Comparison of ENCODE assay signal across 8 mouse cellular contexts in genomic region chr12:15765996-15766395, GRCm38 (mm10). TPM values are rescaled to one million over a fixed set of nuclear protein-coding genes. Genes with fewer than 3 reads are reported as not detected.
DNase-seq lines count a peak whose midpoint lies in the region; ATAC-seq and TF ChIP-seq lines count a peak whose summit lies in the region.

No protein-coding gene starts in this region.

- no peak for TF ChIP-seq POLR2A in limb, embryonic 14.5 days (IDR thresholded peaks at IDR 0.05; ENCODE audit: borderline replicate concordance, extremely low read depth, insufficient read depth, insufficient read length)

- no peak overlapping the region for H3K9ac ChIP-seq in limb, embryonic 14.5 days (ENCODE audit: low read depth, low read length, severe bottlenecking)
- H3K9ac ChIP-seq in forebrain, embryonic 16.5 days (replicated peaks; ENCODE audit: low read depth, low read length): no peak overlapping the region

- no peaks in the 10 kb centered on the region for H3K36me3 ChIP-seq in limb, embryonic 14.5 days (ENCODE audit: control insufficient read depth, insufficient read depth, low read length)
- no peaks in the 10 kb centered on the region for H3K36me3 ChIP-seq in limb, embryonic 10.5 days
- H3K36me3 ChIP-seq in forebrain, embryonic 16.5 days (ENCODE audit: control insufficient read depth, insufficient read depth): no peaks in the 10 kb centered on the region
- H3K36me3 ChIP-seq in midbrain, embryonic 10.5 days: no peaks in the 10 kb centered on the region

- no peak for ATAC-seq in limb, embryonic 14.5 days (ENCODE audit: low FRiP score, low read depth)
- ATAC-seq in forebrain, embryonic 16.5 days: peak; percentile 76
- no peak for ATAC-seq in activated CD4-positive, CD25-positive, alpha-beta regulatory T cell, adult 4 months

- H3K4me3 ChIP-seq in limb, embryonic 14.5 days (replicated peaks; ENCODE audit: low read length): no peak overlapping the region
- no peak overlapping the region for H3K4me3 ChIP-seq in limb, embryonic 10.5 days
- H3K4me3 ChIP-seq in forebrain, embryonic 16.5 days (replicated peaks; ENCODE audit: low read length): no peak overlapping the region
- H3K4me3 ChIP-seq in midbrain, embryonic 10.5 days: no peak overlapping the region

- H3K9me3 ChIP-seq in limb, embryonic 14.5 days (ENCODE audit: control insufficient read depth, low read length): no peaks in the 10 kb centered on the region
- H3K9me3 ChIP-seq in limb, embryonic 10.5 days (replicated peaks): no peaks in the 10 kb centered on the region
- no peaks in the 10 kb centered on the region for H3K9me3 ChIP-seq in forebrain, embryonic 16.5 days (ENCODE audit: control insufficient read depth, low read length)
- no peaks in the 10 kb centered on the region for H3K9me3 ChIP-seq in midbrain, embryonic 10.5 days (replicated peaks)

- H3K4me2 ChIP-seq in limb, embryonic 14.5 days (replicated peaks; ENCODE audit: low read depth, low read length, severe bottlenecking): no peak overlapping the region
- H3K4me2 ChIP-seq in forebrain, embryonic 16.5 days (ENCODE audit: low read length): no peak overlapping the region

- no peak overlapping the region for H3K27ac ChIP-seq in limb, embryonic 14.5 days (replicated peaks; ENCODE audit: low read depth, low read length)
- no peak overlapping the region for H3K27ac ChIP-seq in limb, embryonic 10.5 days
- H3K27ac ChIP-seq in forebrain, embryonic 16.5 days (ENCODE audit: low read length): no peak overlapping the region
- H3K27ac ChIP-seq in midbrain, embryonic 10.5 days (replicated peaks): no peak overlapping the region

- H3K27me3 ChIP-seq in limb, embryonic 14.5 days (ENCODE audit: control insufficient read depth, insufficient read depth, low read length): no peaks in the 10 kb centered on the region
- no peaks in the 10 kb centered on the region for H3K27me3 ChIP-seq in limb, embryonic 10.5 days (ENCODE audit: low read depth, poor library complexity, severe bottlenecking)
- H3K27me3 ChIP-seq in forebrain, embryonic 16.5 days (replicated peaks; ENCODE audit: control insufficient read depth, insufficient read depth, low read length): no peaks in the 10 kb centered on the region
- no peaks in the 10 kb centered on the region for H3K27me3 ChIP-seq in midbrain, embryonic 10.5 days (ENCODE audit: low read depth, poor library complexity, severe bottlenecking)

- no peaks in the 10 kb centered on the region for H3K4me1 ChIP-seq in limb, embryonic 14.5 days (ENCODE audit: control insufficient read depth, insufficient read depth, low read length)
- no peaks in the 10 kb centered on the region for H3K4me1 ChIP-seq in limb, embryonic 10.5 days
- H3K4me1 ChIP-seq in forebrain, embryonic 16.5 days (replicated peaks; ENCODE audit: control insufficient read depth, insufficient read depth, low read length): 0 out of 2 replicates have a peak, but pooled peaks cover 2% of the 10 kb centered on the region
- H3K4me1 ChIP-seq in midbrain, embryonic 10.5 days: peaks cover 15% of the 10 kb centered on the region

- DNase-seq in limb, embryonic 14.5 days (ENCODE audit: low spot score): peak; percentile 12
- no peak for DNase-seq in limb, embryonic 10.5 days (ENCODE audit: low spot score)
- DNase-seq in kidney, postnatal 10 days: peak; percentile 81
- DNase-seq in ovary, adult 18-20 months (ENCODE audit: low spot score): peak; percentile 34
- no peak for DNase-seq in thymus, postnatal 25 days
- DNase-seq in midbrain, embryonic 10.5 days (ENCODE audit: low spot score): no peak

- 86% methylated on average over 12 of the region's 12 CpGs for WGBS in limb, embryonic 14.5 days
- 93% methylated on average over 12 of the region's 12 CpGs for WGBS in limb, embryonic 10.5 days
- WGBS in forebrain, embryonic 16.5 days: 80% methylated on average over 12 of the region's 12 CpGs
- WGBS in midbrain, embryonic 10.5 days: 94% methylated on average over 12 of the region's 12 CpGs

RNA-seq across cellular contexts. Expression of gene Trib2, which starts 50.7 kb away (rescaled TPM):
- polyA plus RNA-seq in limb, embryonic 14.5 days (2012; rRNA removed): 44.7 and 53.0 TPM in 2 replicates
- 64.2 and 71.1 TPM in 2 replicates for polyA plus RNA-seq in limb, embryonic 14.5 days (2014; fragmentation: Nextera tagmentation; extraction: Ambion mirVana)
- polyA plus RNA-seq in limb, embryonic 10.5 days (2016; fragmentation: Nextera tagmentation; extraction: Ambion mirVana): 20.8 and 32.7 TPM in 2 replicates
- 107 and 112 TPM in 2 replicates for polyA plus RNA-seq in forebrain, embryonic 16.5 days (2015; fragmentation: Nextera tagmentation; extraction: Ambion mirVana)
- 100 to 1,000 TPM in 1 of 2 experiments, 10 to 100 TPM in 1; 90.9 to 103 TPM for polyA plus RNA-seq in activated CD4-positive, CD25-positive, alpha-beta regulatory T cell, adult 4 months (2017; shearing (Covaris generic))
- polyA plus RNA-seq in midbrain, embryonic 10.5 days (2016; fragmentation: Nextera tagmentation; extraction: Ambion mirVana): 46.5 and 59.2 TPM in 2 replicates

Comparison
In these comparisons a context has a peak if more than half of its experiments do, and no peak if none do; other contexts are left out.
1. DNase-seq: peak in limb, embryonic 14.5 days (single experiment), kidney, postnatal 10 days (single experiment) and ovary, adult 18-20 months (single experiment); none in limb, embryonic 10.5 days (single experiment), thymus, postnatal 25 days (single experiment) and midbrain, embryonic 10.5 days (single experiment).